Mouse (Mus musculus): ENCODE measurements at regions not wholly inside any gene's neighbourhood (a gene's known extent, or its start where the extent isn't known, plus 50 kb on each side); places are given as distances from the start of the nearest gene placed in this dataset.

- DNase-seq (ENCODE audit: low read depth, low spot score), result no peak
Measured at GRCm38 (mm10) chr12:79944090-79944489, 168.7 kb downstream of the Zfp36l1 start.

GRCm38 (mm10) chr12:79942563-79943131, 170.2 kb downstream of the Zfp36l1 start:
- no peak for DNase-seq (ENCODE audit: low read depth, low spot score)

- no peak for DNase-seq (ENCODE audit: low read depth, low spot score)
Measured at GRCm38 (mm10) chr12:79941828-79942227, 171.0 kb downstream of the Zfp36l1 start.

GRCm38 (mm10) chr12:79939436-79939835, 173.4 kb downstream of the Zfp36l1 start:
- no peak for DNase-seq (ENCODE audit: low read depth, low spot score)

GRCm38 (mm10) chr12:79937876-79938275, 174.9 kb downstream of the Zfp36l1 start:
- no peak for DNase-seq (ENCODE audit: low read depth, low spot score)

- DNase-seq (ENCODE audit: low read depth, low spot score), result no peak
Measured at GRCm38 (mm10) chr12:79936698-79937097, 176.1 kb downstream of the Zfp36l1 start.

GRCm38 (mm10) chr12:79934091-79934490, 178.7 kb downstream of the Zfp36l1 start:
- no peak for DNase-seq (ENCODE audit: low read depth, low spot score)

GRCm38 (mm10) chr12:79932905-79933304, 179.9 kb downstream of the Zfp36l1 start:
- DNase-seq (ENCODE audit: low read depth, low spot score), result no peak

GRCm38 (mm10) chr12:79931455-79931854, 181.4 kb downstream of the Zfp36l1 start:
- no peak for DNase-seq (ENCODE audit: low read depth, low spot score)

- DNase-seq (ENCODE audit: low read depth, low spot score), result no peak
Measured at GRCm38 (mm10) chr12:79929846-79930245, 183.0 kb downstream of the Zfp36l1 start.

GRCm38 (mm10) chr12:79928739-79929380, 184.0 kb downstream of the Zfp36l1 start:
- DNase-seq (ENCODE audit: low read depth, low spot score), result no peak

GRCm38 (mm10) chr12:79928298-79928697, 184.5 kb downstream of the Zfp36l1 start:
- no peak for DNase-seq (ENCODE audit: low read depth, low spot score)

GRCm38 (mm10) chr12:79925704-79926588, 186.9 kb downstream of the Zfp36l1 start:
- DNase-seq (ENCODE audit: low read depth, low spot score), result no peak

GRCm38 (mm10) chr12:79924921-79925703, 187.7 kb downstream of the Zfp36l1 start:
- DNase-seq (ENCODE audit: low read depth, low spot score), result peak; percentile 76

- no peak for DNase-seq (ENCODE audit: low read depth, low spot score)
Measured at GRCm38 (mm10) chr12:79923811-79924210, 189.0 kb downstream of the Zfp36l1 start.

GRCm38 (mm10) chr12:79921786-79922185, 191.0 kb downstream of the Zfp36l1 start:
- no peak for DNase-seq (ENCODE audit: low read depth, low spot score)

GRCm38 (mm10) chr12:79918983-79919382, 193.8 kb downstream of the Zfp36l1 start:
- DNase-seq (ENCODE audit: low read depth, low spot score), result no peak

GRCm38 (mm10) chr12:79917634-79918289, 195.1 kb downstream of the Zfp36l1 start:
- DNase-seq (ENCODE audit: low read depth, low spot score), result no peak

- no peak for DNase-seq (ENCODE audit: low read depth, low spot score)
Measured at GRCm38 (mm10) chr12:79916896-79917633, 195.7 kb downstream of the Zfp36l1 start.

- DNase-seq (ENCODE audit: low read depth, low spot score), result no peak
Measured at GRCm38 (mm10) chr12:79913898-79914297, 198.9 kb downstream of the Zfp36l1 start.
